Mouse (Mus musculus) liver, adult (tissue): ENCODE results near the gene Tcf7l1.

Experiments used
- GATA4 ChIP-seq: IDR thresholded peaks from 2 replicates; pipeline ENCODE4 v1.6.1; 2014; ENCODE audit warnings: mild to moderate bottlenecking, low read length; ENCODE audit not compliant: insufficient replicate concordance

Tcf7l1 gene

DNA sequence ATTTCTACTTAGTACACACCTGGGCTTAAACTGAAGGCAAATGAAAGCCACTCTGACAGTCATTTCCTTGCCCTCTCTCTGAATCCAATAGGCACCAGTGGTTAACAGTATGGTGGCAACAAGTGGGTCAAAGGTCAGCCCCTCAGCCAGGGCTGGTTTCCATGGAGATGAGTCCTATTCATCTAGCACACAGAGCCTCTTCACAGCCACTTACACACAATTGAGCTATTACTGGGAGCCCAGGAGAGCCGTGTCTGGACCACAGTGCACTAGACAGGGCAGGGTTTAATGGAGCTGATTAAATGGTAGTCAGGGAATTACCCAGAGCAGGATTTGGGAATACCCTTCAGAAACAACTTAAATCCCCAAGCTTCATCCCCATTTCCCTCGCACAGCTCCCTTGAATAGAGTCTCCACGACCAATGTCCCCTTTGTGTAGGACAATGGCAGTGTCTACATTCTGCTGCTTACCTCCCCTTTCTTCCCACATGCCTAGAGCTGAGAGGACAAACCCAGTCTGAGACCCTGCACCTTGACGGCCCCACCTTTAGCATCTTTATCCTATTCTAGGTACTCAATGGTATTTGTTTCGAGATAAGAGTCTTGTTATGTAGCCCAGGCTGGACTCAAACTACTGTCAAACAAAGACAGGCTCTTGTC, 89.5 kb downstream of the Tcf7l1 start:
- no peak for TF ChIP-seq GATA4

GRCm38 (mm10) chr6:72698559-72698958, 90.5 kb downstream of the Tcf7l1 start:
- TF ChIP-seq GATA4 = no peak

- no peak for TF ChIP-seq GATA4
Observed at GRCm38 (mm10) chr6:72696601-72697335, 92.3 kb downstream of the Tcf7l1 start.

DNA sequence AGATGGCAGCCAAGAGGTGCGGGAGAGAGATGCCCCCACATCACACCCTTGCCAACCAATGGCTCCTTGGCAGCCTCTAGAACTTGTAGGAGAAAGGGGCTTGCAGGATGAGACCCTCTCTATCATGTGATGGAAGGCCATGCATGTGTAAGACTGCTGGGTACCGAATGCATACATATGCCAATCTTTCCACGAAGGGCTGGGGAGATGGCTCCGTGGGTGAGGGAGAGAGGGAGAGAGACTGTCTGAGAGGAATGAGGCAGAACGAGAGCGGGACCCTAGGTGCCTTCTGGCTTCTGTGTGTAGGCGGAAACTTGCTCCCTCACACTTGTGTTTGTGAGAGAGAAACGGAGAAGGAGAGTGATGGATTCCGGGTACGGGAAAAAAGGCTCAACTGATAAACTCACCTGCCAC, 94.3 kb downstream of the Tcf7l1 start:
- TF ChIP-seq GATA4 = no peak

GRCm38 (mm10) chr6:72694047-72694790, 94.8 kb downstream of the Tcf7l1 start:
- TF ChIP-seq GATA4 = peak; percentile 49; the same call in 1 of the 2 replicates

GRCm38 (mm10) chr6:72692469-72692868, 96.6 kb downstream of the Tcf7l1 start:
- no peak for TF ChIP-seq GATA4

- no peak for TF ChIP-seq GATA4
Observed at GRCm38 (mm10) chr6:72691549-72691948, 97.5 kb downstream of the Tcf7l1 start.

DNA sequence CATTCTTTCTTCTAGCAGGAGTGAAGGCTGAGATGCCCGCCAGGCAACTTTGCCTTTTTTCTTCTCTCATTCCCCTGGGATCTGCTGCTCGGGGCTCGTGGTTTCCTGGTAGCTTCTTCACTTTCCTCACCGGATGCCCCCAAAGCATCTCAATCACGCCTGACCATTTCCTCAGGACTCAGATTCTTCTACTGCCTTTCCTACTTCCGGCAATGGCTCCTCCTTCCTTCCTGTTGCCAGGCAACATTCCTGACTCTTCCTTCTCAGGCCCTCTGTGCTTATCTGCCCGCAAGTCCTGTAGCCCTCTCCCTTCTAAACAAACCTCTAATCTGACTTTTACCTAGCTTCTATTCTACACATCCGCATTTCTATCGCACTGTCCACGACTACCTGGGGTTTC, 98.5 kb downstream of the Tcf7l1 start:
- TF ChIP-seq GATA4 = peak; percentile 62; the same call in 1 of the 2 replicates

DNA sequence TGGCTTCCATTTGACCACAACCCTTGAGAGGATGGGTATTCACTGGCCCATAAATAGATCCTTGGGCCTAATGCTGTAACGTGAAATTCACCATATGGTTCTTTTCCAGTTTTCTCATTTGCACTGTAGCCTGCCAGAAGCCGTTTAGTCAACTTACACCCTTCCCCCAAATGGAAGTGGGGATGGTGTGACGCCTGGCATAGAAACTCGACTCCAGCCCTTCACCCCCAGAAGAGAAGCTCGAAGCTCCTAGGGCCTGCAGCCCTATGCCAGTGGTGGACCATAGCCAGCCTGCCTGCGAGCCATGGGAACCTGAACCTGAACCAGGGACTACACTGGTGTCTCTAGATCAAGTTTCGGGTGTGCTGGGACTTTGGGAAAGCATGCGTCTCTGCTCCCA, 99.1 kb downstream of the Tcf7l1 start:
- TF ChIP-seq GATA4 = no peak

GRCm38 (mm10) chr6:72689046-72689445, 100.0 kb downstream of the Tcf7l1 start:
- no peak for TF ChIP-seq GATA4

DNA sequence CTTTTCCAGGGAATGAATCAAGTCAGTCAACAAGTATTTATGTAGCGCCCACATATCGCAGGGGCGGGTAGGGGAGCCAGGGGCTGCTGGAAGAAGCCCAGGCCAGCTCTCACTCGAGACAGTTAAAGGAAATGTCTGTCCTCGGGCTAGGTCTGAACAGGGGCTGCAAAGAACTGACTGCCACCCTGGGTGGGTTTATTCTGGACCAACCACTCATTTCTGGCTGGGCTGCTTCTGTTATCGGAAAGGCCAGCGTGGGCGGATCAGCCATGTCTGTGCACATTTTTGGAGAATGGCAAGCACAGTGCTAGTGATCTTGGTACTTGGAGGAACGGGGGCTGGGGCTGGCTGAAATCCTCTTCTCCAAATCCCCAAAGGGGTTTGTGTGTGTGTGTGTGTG, 103.9 kb downstream of the Tcf7l1 start:
- TF ChIP-seq GATA4 = no peak

DNA sequence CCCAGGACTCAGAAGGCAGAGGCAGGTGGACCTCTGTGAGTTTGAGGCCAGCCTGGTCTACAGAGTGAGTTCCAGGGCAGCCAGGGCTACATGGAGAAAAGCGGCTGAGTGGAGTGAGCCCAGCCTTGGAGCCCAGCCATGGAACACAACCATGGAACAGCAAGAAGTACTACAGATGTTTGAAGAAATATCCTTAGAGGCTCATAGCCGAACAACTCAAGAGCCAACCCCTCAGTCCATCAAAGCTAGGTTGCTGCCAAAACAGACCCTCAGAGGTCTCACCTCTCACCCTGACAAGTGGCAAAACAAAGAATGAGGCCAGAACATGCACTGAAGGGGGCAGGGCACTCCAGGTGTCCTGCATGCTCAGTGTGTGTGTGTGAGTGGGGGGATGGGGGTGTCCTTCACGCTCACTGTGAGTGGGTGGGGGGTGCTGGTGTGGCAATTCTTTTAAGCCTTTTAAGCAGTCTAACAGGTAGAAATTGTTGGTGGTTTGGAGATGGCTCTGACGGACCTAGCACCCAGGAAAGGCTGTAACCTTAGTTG, 104.7 kb downstream of the Tcf7l1 start:
- TF ChIP-seq GATA4 = no peak

- no peak for TF ChIP-seq GATA4
Observed at GRCm38 (mm10) chr6:72682238-72682637, 106.8 kb downstream of the Tcf7l1 start.

DNA sequence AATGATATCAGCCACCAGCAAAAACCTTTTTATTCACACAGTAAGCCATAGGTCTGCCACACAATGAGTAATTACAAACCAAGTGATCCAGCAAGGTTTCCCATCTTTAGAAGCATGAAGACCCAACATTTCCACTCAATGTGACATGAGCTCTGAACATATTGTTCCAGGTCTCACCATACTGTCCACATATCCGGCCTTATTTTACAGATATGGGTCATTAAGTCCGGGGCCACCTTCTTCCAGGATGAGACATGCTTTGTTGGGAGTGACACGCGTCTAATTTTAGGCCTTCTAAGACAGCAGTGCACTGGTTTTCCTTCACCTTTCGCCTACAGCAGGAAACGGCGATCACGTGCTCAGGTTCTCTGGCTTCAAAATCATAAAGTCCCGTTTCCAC, 108.1 kb downstream of the Tcf7l1 start:
- TF ChIP-seq GATA4 = no peak

- TF ChIP-seq GATA4 = no peak
Observed at GRCm38 (mm10) chr6:72678631-72679030, 110.4 kb downstream of the Tcf7l1 start.
